Mouse (Mus musculus): Measurements from ENCODE around the gene Asf1b. TPM values are rescaled to one million over a fixed set of nuclear protein-coding genes. Genes with fewer than 3 reads are reported as not detected.
"Not testable (repeated sequence)": the region's sequence is repeated elsewhere in the genome, so short reads cannot be mapped to it uniquely, and the experiment has no call there.

Gene Asf1b
- polyA plus RNA-seq, 1 experiment from 2014 or later: 55.8 TPM

DNA sequence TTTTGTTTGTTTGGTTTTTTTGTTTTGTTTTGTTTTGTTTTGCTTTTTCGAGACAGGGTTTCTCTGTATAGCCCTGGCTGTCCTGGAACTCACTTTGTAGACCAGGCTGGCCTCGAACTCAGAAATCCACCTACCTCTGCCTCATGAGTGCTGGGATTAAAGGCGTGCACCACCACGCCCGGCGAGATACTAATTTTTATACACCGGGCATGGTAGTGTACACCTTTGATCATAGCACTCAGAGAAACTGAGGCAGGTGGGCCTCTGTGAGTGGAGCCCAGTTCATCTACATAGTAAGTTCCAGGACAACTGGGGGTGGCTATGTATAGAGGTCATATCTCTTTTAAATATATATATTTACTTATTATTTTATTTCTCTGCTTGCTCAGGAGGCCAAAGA, 50.2 kb downstream of the Asf1b start:
- 96% methylated on average over 7 of the region's 7 CpGs for WGBS
- ATAC-seq (replicated peaks; ENCODE audit: insufficient number of reproducible peaks, insufficient read depth, low FRiP score, low read depth); H3K4me2 ChIP-seq; H3K9ac ChIP-seq; H3K27me3 ChIP-seq; H3K4me3 ChIP-seq; H3K27ac ChIP-seq; H3K36me3 ChIP-seq; H3K9me3 ChIP-seq (replicated peaks): not testable (repeated sequence)
- H3K4me1 ChIP-seq (replicated peaks): peaks cover 37% of the 10 kb centered on the region

DNA sequence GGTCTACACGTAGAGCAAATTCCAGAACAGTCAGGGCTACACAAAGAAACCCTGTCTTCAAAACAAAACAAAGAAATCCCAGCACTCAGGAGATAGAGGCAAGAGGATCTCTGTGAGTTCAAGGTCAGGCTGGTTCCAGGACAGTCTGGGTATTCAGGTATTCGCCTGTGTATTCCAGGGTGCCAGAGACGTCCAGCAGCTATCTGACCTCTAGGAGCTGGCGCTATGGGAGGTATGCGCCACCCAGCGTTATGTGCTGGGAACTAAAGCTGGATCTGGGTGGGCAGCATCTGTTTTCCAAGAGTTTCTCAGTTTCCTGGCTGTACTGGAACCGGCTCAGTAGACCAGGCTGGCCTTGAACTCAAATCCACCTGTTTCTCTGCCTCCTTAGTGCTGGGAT, 53.1 kb downstream of the Asf1b start:
- H3K4me3 ChIP-seq: no peak overlapping the region
- no peak for ATAC-seq (replicated peaks; ENCODE audit: insufficient number of reproducible peaks, insufficient read depth, low FRiP score, low read depth)
- WGBS: 38% methylated on average over 7 of the region's 7 CpGs

DNA sequence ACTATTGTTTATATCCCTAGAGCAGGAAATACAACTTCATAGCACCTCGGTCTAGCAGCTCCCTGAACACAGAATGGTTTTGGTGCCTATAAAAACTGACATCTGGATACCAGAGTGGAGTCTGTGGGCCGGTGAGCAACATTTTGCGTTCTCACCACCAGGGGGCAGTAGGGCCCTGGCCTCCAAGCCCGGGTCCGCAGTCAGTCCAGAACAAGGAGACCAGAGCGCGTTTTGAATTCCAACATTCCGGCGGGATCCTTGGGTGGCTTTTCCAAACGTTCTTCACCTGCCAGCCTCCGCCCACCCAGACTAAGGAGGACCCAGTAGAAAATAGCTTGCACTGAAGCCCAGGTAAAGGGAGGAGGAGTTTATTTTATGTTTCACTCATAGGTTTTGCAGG, 54.6 kb downstream of the Asf1b start:
- no peaks in the 10 kb centered on the region for H3K36me3 ChIP-seq
- no peak overlapping the region for H3K27ac ChIP-seq
- peaks cover 32% of the 10 kb centered on the region for H3K4me1 ChIP-seq (replicated peaks)
- H3K4me3 ChIP-seq: no peak overlapping the region; the same call in 1 of the 2 replicates
- ATAC-seq (replicated peaks; ENCODE audit: insufficient number of reproducible peaks, insufficient read depth, low FRiP score, low read depth): no peak
- peaks cover 40% of the 10 kb centered on the region for H3K27me3 ChIP-seq
- H3K4me2 ChIP-seq: no peak overlapping the region
- no peak overlapping the region for H3K9ac ChIP-seq
- 2% methylated on average over 11 of the region's 11 CpGs for WGBS
- H3K9me3 ChIP-seq (replicated peaks): no peaks in the 10 kb centered on the region

More for the DNA sequence above, 53.1 kb downstream of the Asf1b start:
- Histone ChIP-seq H3K4me2 (no peak overlapping the region), H3K36me3 (no peaks in the 10 kb centered on the region), H3K9me3 (replicated peaks) (no peaks in the 10 kb centered on the region), H3K27me3 (peaks cover 35% of the 10 kb centered on the region), H3K27ac (no peak overlapping the region), H3K4me1 (replicated peaks) (peaks cover 42% of the 10 kb centered on the region), H3K9ac (no peak overlapping the region)

DNA sequence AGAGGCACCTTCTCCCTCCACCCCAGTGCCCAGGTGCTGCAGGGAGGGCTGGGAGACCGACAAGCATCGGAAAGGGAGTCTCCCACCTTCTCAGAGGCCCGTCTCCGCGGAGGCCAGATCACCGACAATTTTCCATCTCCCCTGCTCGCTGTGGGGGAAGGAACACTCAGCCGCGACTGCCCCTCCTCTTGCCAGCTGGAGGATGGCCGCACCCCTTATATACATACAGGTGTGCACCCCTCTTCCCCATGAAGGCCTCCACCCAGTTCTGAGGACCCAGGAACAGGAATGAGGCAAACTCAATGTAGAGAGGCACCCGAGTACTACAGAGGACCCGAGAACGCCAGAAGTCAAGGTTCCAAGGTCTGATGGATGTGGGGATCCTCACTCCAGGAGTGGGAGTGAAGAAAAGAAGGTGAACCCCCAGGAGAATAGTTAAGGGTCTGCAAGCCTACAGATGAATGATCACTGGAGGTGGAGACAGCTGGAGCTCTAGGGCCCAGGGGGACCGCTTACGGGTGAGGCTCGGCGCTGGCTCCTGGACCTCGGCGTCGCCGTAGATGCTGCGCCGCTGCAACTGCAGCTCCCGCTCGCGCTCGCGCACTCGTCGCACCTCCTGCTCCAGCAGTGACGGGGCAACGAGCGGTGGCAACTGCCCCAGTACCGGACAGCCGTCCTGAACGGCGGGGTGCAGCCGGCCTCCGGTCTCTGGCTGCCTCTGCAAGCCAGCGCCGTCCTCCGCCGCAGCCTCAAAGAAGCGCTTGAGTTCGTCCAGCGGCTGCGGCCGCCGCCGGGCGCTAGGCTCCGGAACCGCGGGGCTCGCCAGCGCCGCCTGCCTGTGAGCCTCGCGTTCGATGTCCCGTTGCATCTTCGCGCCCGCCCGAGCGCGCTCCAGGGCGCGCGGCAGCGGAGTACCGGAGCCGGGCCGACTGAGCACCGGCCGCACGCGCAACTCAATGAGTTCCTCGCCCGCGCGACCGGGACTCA, 55.6 kb downstream of the Asf1b start:
- WGBS: 1% methylated on average over 76 of the region's 83 CpGs
- Histone ChIP-seq H3K27me3 (peaks cover 40% of the 10 kb centered on the region), H3K36me3 (no peaks in the 10 kb centered on the region), H3K9ac (peak overlapping the region; percentile 61), H3K9me3 (replicated peaks) (no peaks in the 10 kb centered on the region), H3K4me2 (peak overlapping the region; percentile 100), H3K27ac (no peak overlapping the region), H3K4me3 (peak overlapping the region; percentile 62), H3K4me1 (replicated peaks) (peaks cover 28% of the 10 kb centered on the region)
- ATAC-seq (replicated peaks; ENCODE audit: insufficient number of reproducible peaks, insufficient read depth, low FRiP score, low read depth): peak; percentile 40

DNA sequence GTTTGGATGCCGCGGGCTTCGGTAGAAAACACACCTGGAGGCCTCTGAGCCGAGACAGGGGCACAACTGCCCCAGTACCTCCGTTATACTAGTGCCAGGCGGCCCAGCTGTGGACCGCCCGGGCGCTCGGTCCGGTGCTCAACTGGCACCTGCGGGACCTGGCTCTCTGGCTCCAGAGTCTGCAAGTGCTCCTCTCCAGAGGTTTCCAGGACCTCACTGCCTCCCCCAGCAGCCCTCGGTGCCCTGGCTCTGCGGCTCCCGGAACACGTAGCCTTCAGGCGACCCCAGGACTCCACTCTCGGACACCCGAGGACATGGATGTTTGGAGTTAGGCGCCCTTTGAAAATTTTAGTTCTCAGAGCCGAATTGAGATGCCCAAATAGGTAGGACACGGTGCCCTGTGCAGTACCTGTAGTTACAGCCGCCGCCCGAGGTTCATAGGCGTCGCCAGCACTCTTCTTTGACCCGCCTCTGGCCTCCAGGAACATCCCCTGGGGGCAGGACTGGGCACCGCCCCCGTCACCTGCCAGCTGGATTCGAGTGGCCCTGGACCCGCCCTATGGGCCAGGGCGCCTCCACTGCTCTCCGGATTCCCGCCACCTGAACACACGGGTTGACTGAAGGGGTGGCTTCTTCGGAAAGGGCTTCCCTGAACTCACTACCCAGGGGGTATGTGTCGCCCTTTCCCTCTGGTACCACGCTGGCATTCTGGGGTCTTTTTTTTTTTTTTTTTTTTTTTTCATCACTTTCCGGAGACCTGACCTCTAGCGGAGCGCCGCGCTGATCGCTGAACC, 56.6 kb downstream of the Asf1b start, which contains the start of gene 2210011C24Rik:
TSS of gene 2210011C24Rik (minus strand) at position 467 of the 794 bp plus-strand sequence.
- Histone ChIP-seq H3K9me3 (replicated peaks) (no peaks in the 10 kb centered on the region), H3K4me2 (peak within 1 kb of the TSS; percentile 100), H3K27me3 (peaks cover 40% of the 10 kb centered on the region), H3K4me1 (replicated peaks) (peaks cover 28% of the 10 kb centered on the region), H3K36me3 (no peaks in the 10 kb centered on the region), H3K4me3 (peak within 1 kb of the TSS; percentile 62), H3K9ac (peak within 1 kb of the TSS; percentile 61), H3K27ac (no peak within 1 kb of the TSS)
- WGBS: 1% methylated on average over 45 of the region's 45 CpGs
- ATAC-seq (replicated peaks; ENCODE audit: insufficient number of reproducible peaks, insufficient read depth, low FRiP score, low read depth): no peak

DNA sequence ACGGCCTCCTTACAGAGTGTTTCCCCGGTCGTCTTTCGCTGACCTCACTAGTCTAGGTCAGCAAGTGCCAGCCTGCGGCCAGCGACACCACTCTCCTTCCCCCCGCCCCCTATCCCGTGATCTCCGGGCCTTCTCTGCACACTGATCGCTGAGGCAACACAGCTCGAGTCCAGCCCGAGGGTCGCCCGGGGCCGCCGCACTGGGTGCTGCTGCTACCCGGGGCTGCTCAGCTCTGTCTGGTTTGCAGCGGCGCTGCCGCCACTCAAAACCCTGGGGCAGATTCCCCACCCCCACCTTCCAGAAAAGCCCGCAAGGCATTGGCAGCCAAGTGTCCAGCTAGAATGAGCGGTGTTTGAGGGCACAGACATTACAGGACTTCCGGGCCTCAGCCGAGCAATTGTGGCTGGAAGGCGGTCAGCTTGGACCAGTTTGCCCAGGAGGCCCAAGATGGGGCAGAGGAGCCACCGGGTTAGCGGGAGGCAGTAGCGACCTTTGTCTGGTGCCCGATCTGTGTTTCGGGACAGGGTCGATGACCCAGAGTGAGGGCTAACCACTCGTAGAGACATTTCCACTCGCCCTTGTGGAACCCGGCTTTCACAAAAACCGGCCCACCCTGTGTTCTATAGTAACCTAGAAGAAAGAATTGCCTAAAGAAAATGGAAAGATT, 57.3 kb downstream of the Asf1b start:
- Histone ChIP-seq H3K36me3 (no peaks in the 10 kb centered on the region), H3K4me3 (peak overlapping the region; percentile 62), H3K4me2 (peak overlapping the region; percentile 100), H3K27ac (no peak overlapping the region), H3K9me3 (replicated peaks) (no peaks in the 10 kb centered on the region), H3K27me3 (peaks cover 40% of the 10 kb centered on the region), H3K9ac (0 out of 2 replicates have a peak overlapping the region, but pooled peaks have one; percentile 19), H3K4me1 (replicated peaks) (peaks cover 28% of the 10 kb centered on the region)
- WGBS: 20% methylated on average over 35 of the region's 35 CpGs
- ATAC-seq (replicated peaks; ENCODE audit: insufficient number of reproducible peaks, insufficient read depth, low FRiP score, low read depth): no peak

DNA sequence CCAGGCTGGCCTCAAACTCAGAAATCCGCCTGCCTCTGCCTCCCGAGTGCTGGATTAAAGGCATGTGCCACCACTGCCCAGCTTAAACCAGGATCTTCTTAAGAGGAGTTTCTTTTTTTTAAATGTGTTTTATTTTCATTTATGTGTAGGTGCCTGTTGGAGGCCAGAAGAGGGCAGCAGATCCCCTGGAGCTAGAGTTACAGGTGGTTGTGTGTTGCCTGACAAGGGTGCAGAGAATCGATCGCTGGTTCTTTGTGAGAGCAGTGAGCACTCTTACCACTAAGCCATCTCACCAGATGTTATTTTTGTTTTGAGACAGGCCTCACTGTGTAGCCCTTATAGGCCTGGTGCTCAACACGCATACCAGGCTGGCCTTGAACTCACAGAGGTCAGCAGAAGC, 60.5 kb downstream of the Asf1b start:
- no peak for ATAC-seq (replicated peaks; ENCODE audit: insufficient number of reproducible peaks, insufficient read depth, low FRiP score, low read depth)
- no peaks in the 10 kb centered on the region for H3K36me3 ChIP-seq
- H3K4me3 ChIP-seq: no peak overlapping the region
- H3K9me3 ChIP-seq (replicated peaks): no peaks in the 10 kb centered on the region
- H3K9ac ChIP-seq: no peak overlapping the region
- peaks cover 19% of the 10 kb centered on the region for H3K4me1 ChIP-seq (replicated peaks)
- WGBS: 94% methylated on average over 5 of the region's 5 CpGs
- peaks cover 39% of the 10 kb centered on the region for H3K27me3 ChIP-seq
- no peak overlapping the region for H3K4me2 ChIP-seq
- no peak overlapping the region for H3K27ac ChIP-seq

DNA sequence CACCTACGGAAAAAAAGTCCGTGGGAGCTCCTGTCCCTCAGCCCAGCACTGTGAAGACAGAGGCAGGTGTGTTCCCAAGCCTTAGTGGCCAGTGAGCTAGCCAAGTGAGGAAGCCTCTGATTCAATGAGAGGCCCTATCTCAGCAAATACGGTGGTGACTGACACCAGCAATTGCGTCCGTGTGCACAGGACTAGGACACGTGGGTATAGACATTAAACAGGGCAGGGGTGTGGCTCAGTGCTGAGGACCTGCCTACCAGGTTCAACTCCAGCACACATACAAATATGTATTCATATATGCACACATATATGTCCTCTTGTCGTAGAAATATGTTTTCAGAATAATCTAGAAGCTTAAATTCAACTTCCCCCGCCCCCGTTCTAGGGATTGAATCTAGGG, 64.4 kb downstream of the Asf1b start:
- 77% methylated on average over 9 of the region's 9 CpGs for WGBS

More for the DNA sequence above, 64.4 kb downstream of the Asf1b start:
- Histone ChIP-seq H3K9me3 (replicated peaks) (no peaks in the 10 kb centered on the region), H3K9ac (no peak overlapping the region), H3K4me3 (no peak overlapping the region), H3K27ac (no peak overlapping the region), H3K4me2 (no peak overlapping the region), H3K4me1 (replicated peaks) (peaks cover 36% of the 10 kb centered on the region), H3K36me3 (no peaks in the 10 kb centered on the region), H3K27me3 (peaks cover 22% of the 10 kb centered on the region)
- no peak for ATAC-seq (replicated peaks; ENCODE audit: insufficient number of reproducible peaks, insufficient read depth, low FRiP score, low read depth)

MicroRNA genes within 50 kb of the gene (microRNA counts, 519-probe panel; counts per million panel counts)
- not detected for microRNA mmu-miR-1199

Small RNA genes within 50 kb of the gene (microRNA-seq; reads per million reads assigned to microRNA genes)
- gene Gm44330 (not detected), gene Gm44450 (not detected), gene Mir1199 (not detected), gene Mir8111 (2.5 reads per million, percentile 7 among the genes with 10 or more reads in this experiment)

Other genes starting within 250 kb of the Asf1b start
- gene Ddx39, start 240.3 kb upstream of the Asf1b start, polyA plus RNA-seq (2015; fragmentation: Nextera tagmentation; extraction: Ambion mirVana): 107 and 135 TPM in 2 replicates
- gene Adgre5, start 214.2 kb upstream of the Asf1b start, polyA plus RNA-seq (2015; fragmentation: Nextera tagmentation; extraction: Ambion mirVana): 31.2 and 38.7 TPM in 2 replicates
- gene Adgrl1, start 55.4 kb upstream of the Asf1b start, polyA plus RNA-seq (2015; fragmentation: Nextera tagmentation; extraction: Ambion mirVana): 7.1 and 10.7 TPM in 2 replicates
- gene Gm10644, start 302 bp upstream of the Asf1b start, polyA plus RNA-seq (2015; fragmentation: Nextera tagmentation; extraction: Ambion mirVana): 0.76 and 0.93 TPM in 2 replicates
- 246 and 260 TPM in 2 replicates for gene Prkaca, start 17.5 kb downstream of the Asf1b start, polyA plus RNA-seq (2015; fragmentation: Nextera tagmentation; extraction: Ambion mirVana)
- gene Samd1, start 42.2 kb downstream of the Asf1b start, polyA plus RNA-seq (2015; fragmentation: Nextera tagmentation; extraction: Ambion mirVana): 5.6 and 5.9 TPM in 2 replicates
- 0.74 and 0.90 TPM in 2 replicates for gene 1700067K01Rik, start 46.0 kb downstream of the Asf1b start, polyA plus RNA-seq (2015; fragmentation: Nextera tagmentation; extraction: Ambion mirVana)
- gene 2210011C24Rik, start 56.7 kb downstream of the Asf1b start, polyA plus RNA-seq (2015; fragmentation: Nextera tagmentation; extraction: Ambion mirVana): 0.31 and 0.57 TPM in 2 replicates
- gene Palm3, start 66.0 kb downstream of the Asf1b start, polyA plus RNA-seq (2015; fragmentation: Nextera tagmentation; extraction: Ambion mirVana): 1.2 and 1.9 TPM in 2 replicates
- gene Il27ra, start 87.1 kb downstream of the Asf1b start, polyA plus RNA-seq (2015; fragmentation: Nextera tagmentation; extraction: Ambion mirVana): 5.4 and 6.6 TPM in 2 replicates
- gene Rln3, start 89.5 kb downstream of the Asf1b start, polyA plus RNA-seq (2015; fragmentation: Nextera tagmentation; extraction: Ambion mirVana): 0.39 TPM in 1 of 2 replicates, not detected in the other
- 0.71 and 1.3 TPM in 2 replicates for gene Gm10643, start 109.6 kb downstream of the Asf1b start, polyA plus RNA-seq (2015; fragmentation: Nextera tagmentation; extraction: Ambion mirVana)
- 4.5 and 7.4 TPM in 2 replicates for gene Rfx1, start 111.3 kb downstream of the Asf1b start, polyA plus RNA-seq (2015; fragmentation: Nextera tagmentation; extraction: Ambion mirVana)
- gene Dcaf15, start 149.3 kb downstream of the Asf1b start, polyA plus RNA-seq (2015; fragmentation: Nextera tagmentation; extraction: Ambion mirVana): 4.6 and 6.8 TPM in 2 replicates
- 0.04 and 0.29 TPM in 2 replicates for gene Podnl1, start 170.5 kb downstream of the Asf1b start, polyA plus RNA-seq (2015; fragmentation: Nextera tagmentation; extraction: Ambion mirVana)
- gene Cc2d1a, start 192.4 kb downstream of the Asf1b start, polyA plus RNA-seq (2015; fragmentation: Nextera tagmentation; extraction: Ambion mirVana): 11.9 and 18.7 TPM in 2 replicates
- 0.60 and 0.77 TPM in 2 replicates for gene 4930432K21Rik, start 192.5 kb downstream of the Asf1b start, polyA plus RNA-seq (2015; fragmentation: Nextera tagmentation; extraction: Ambion mirVana)
- gene Nanos3, start 229.7 kb downstream of the Asf1b start, polyA plus RNA-seq (2015; fragmentation: Nextera tagmentation; extraction: Ambion mirVana): 1.4 and 1.6 TPM in 2 replicates